Mouse (Mus musculus): ENCODE results near the gene Sh2d3c. TPM values are rescaled to one million over a fixed set of nuclear protein-coding genes. Genes with fewer than 3 reads are reported as not detected.

The Sh2d3c gene
- total and polyA plus RNA-seq, 3 experiments: 4.8 to 25.8 (median 11.1) TPM

DNA sequence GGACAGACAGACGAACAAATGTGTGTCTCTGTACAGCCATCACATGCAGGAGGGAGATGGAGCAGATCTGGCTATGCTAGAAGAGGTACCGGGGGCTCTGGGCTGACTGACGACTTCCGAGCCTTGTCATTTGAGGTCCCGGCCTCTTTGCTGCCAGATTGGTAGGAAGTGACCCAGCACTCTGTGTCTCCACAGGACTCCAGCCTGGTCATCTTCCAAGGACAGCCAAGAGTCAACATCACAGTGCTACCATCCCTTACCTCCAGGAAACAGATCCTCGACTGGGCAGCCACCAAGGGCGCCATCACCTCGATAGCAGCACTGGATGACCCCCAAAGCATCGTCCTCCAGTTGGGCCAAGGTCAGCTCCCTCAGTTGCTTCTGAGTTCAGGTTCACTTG, 49.7 kb upstream of the Sh2d3c start:
- no peaks in the 10 kb centered on the region for H3K27me3 ChIP-seq (replicated peaks)
- no peak for TF ChIP-seq MAZ (IDR thresholded peaks at IDR 0.05; ENCODE audit: low read depth, low read length)
- TF ChIP-seq MEF2A (IDR thresholded peaks at IDR 0.05; ENCODE audit: borderline replicate concordance, low read depth, low read length): no peak
- TF ChIP-seq ZMIZ1 (IDR thresholded peaks at IDR 0.05; ENCODE audit: low read depth, low read length): no peak
- TF ChIP-seq JUND (conservative IDR thresholded peaks at IDR 0.05; ENCODE audit: low read depth, low read length): no peak
- TF ChIP-seq NELFE (IDR thresholded peaks at IDR 0.05; ENCODE audit: low read depth, low read length): no peak
- no peak for TF ChIP-seq MAFK (IDR thresholded peaks at IDR 0.05; ENCODE audit: insufficient replicate concordance, low read length)
- no peak for TF ChIP-seq ZKSCAN1 (IDR thresholded peaks at IDR 0.05; ENCODE audit: borderline replicate concordance, low read depth, low read length)
- TF ChIP-seq ETS1 (conservative IDR thresholded peaks at IDR 0.05; ENCODE audit: low read depth, low read length): no peak
- no peak for TF ChIP-seq GABPA (IDR thresholded peaks at IDR 0.05; ENCODE audit: insufficient replicate concordance, low read depth, low read length)
- no peak for TF ChIP-seq HCFC1 (IDR thresholded peaks at IDR 0.05; ENCODE audit: low read depth, low read length)
- TF ChIP-seq NRF1 (IDR thresholded peaks at IDR 0.05; ENCODE audit: low read depth, low read length): no peak
- no peak for TF ChIP-seq TBP (conservative IDR thresholded peaks at IDR 0.05; ENCODE audit: low read depth, low read length)
- no peak for TF ChIP-seq SIN3A (IDR thresholded peaks at IDR 0.05; ENCODE audit: low read length)
- no peak for TF ChIP-seq MAX (IDR thresholded peaks at IDR 0.05; ENCODE audit: low read length)
- in situ Hi-C loops (cut with MboI; ENCODE audit: low pct_ligation_motif_present, low pct_unique_long_range_greater_than_20kb, low sequenced_read_pairs) (loop anchor here (5.0 kb wide), 1 partner anchor 39 kb away; no protein-coding TSS in a partner anchor), dilution Hi-C loops (cut with MboI; ENCODE audit: extremely low pct_ligation_motif_present, extremely low pct_unique_long_range_greater_than_20kb, low sequenced_read_pairs) (no loop called here)
- no peak overlapping the region for H3K4me2 ChIP-seq (ENCODE audit: insufficient read depth, low read depth, poor library complexity, severe bottlenecking)
- H3K79me2 ChIP-seq (replicated peaks; ENCODE audit: control insufficient read depth, extremely low read depth, insufficient read depth, poor library complexity, severe bottlenecking): no peaks in the 10 kb centered on the region
- no peak overlapping the region for H3K27ac ChIP-seq (ENCODE audit: insufficient read depth, low read depth)
- H3K9me3 ChIP-seq (replicated peaks; ENCODE audit: low read length): no peaks in the 10 kb centered on the region
- no peak overlapping the region for H3K9ac ChIP-seq (ENCODE audit: insufficient read depth, low read depth)
- H3K4me3 ChIP-seq (replicated peaks in 1 of 3; ENCODE audit: low read depth in 2 of 3, low read length in 2 of 3, poor library complexity in 1 of 3): no peak overlapping the region
- peaks cover 13 to 20% of the 10 kb centered on the region in 2 experiments for H3K4me1 ChIP-seq (ENCODE audit: control insufficient read depth in 1 of 2, insufficient read depth in 2 of 2)
- no peaks in the 10 kb centered on the region for H3K36me3 ChIP-seq (replicated peaks in 1 of 2; ENCODE audit: control insufficient read depth in 1 of 2, insufficient read depth in 1 of 2, low read length in 1 of 2)
- no peak for DNase-seq (ENCODE audit: extremely low read depth)

DNA sequence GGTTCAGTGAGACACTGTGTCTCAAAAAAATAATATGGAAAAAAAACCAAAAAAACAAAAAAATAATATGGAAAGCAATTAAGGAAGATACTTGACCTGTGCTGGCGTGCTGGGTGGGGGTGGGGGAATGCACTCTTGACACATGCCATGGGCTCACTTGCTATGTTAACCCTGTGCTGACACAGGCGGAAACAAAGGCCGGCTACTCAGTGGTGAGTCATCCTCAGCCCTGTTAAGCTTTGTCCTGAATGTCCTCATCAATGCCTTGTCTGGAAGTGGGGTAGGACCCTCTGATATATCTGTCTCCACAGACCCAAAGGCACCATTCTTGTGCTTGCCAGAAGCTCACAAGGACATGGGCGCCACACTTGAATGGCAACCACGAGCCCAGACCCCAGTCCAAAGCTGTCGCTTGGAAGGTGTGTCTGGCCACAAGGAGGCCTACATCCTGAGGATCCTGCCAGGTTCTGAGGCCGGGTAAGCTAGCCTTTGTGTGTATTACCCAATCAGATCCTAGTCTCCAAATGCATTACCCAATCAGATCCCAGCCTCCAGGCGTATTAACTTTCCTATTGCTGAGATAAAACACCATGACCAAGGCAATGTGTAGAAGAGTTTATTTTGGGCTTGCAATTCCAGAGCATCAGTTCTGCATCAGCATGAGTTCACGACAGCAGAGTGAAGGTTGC, 48.8 kb upstream of the Sh2d3c start:
- Histone ChIP-seq H3K4me2 (ENCODE audit: insufficient read depth, low read depth, poor library complexity, severe bottlenecking) (no peak overlapping the region), H3K4me3 (replicated peaks in 1 of 3; ENCODE audit: low read depth in 2 of 3, low read length in 2 of 3, poor library complexity in 1 of 3) (no peak overlapping the region), H3K27ac (ENCODE audit: insufficient read depth, low read depth) (no peak overlapping the region), H3K9ac (ENCODE audit: insufficient read depth, low read depth) (no peak overlapping the region), H3K27me3 (replicated peaks) (no peaks in the 10 kb centered on the region), H3K79me2 (replicated peaks; ENCODE audit: control insufficient read depth, extremely low read depth, insufficient read depth, poor library complexity, severe bottlenecking) (no peaks in the 10 kb centered on the region), H3K9me3 (replicated peaks; ENCODE audit: low read length) (peaks cover 2% of the 10 kb centered on the region), H3K4me1 (ENCODE audit: control insufficient read depth in 1 of 2, insufficient read depth in 2 of 2) (peaks cover 11 to 16% of the 10 kb centered on the region in 2 experiments), H3K36me3 (replicated peaks in 1 of 2; ENCODE audit: control insufficient read depth in 1 of 2, insufficient read depth in 1 of 2, low read length in 1 of 2) (no peaks in the 10 kb centered on the region)
- dilution Hi-C loops (cut with MboI; ENCODE audit: extremely low pct_ligation_motif_present, extremely low pct_unique_long_range_greater_than_20kb, low sequenced_read_pairs) (no loop called here), in situ Hi-C loops (cut with MboI; ENCODE audit: low pct_ligation_motif_present, low pct_unique_long_range_greater_than_20kb, low sequenced_read_pairs) (loop anchor here (5.0 kb wide), 1 partner anchor 40 kb away; no protein-coding TSS in a partner anchor)
- TF ChIP-seq NELFE (IDR thresholded peaks at IDR 0.05; ENCODE audit: low read depth, low read length) (no peak), MAZ (IDR thresholded peaks at IDR 0.05; ENCODE audit: low read depth, low read length) (no peak)
- DNase-seq (ENCODE audit: extremely low read depth): no peak
